Mouse (Mus musculus) midbrain, embryonic 13.5 days (tissue): ENCODE results near the gene Taok3. TPM values are rescaled to one million over a fixed set of nuclear protein-coding genes. Genes with fewer than 3 reads are reported as not detected.
A peak's percentile ranks its signal among the peaks of the same experiment; 100 is the strongest.

Source experiments
- ATAC-seq: fragments of 200-750 bp; cut with Nextera tagmentation; 2 replicates; pipeline ENCODE4 v1.8.0; 2017; ENCODE audit warnings: mild to moderate bottlenecking, moderate TSS enrichment, moderate library complexity
- H3K27ac ChIP-seq: fragments of 300-500 bp; sonication (generic); 2 replicates; pipeline ENCODE4 v1.5.1; 2015; ENCODE audit warnings: inconsistent platforms, mild to moderate bottlenecking, moderate library complexity
- H3K27me3 ChIP-seq: fragments of 300-500 bp; sonication (generic); 2 replicates; pipeline ENCODE4 v1.6.1; 2015; ENCODE audit warnings: mild to moderate bottlenecking, inconsistent platforms
- H3K36me3 ChIP-seq: fragments of 300-500 bp; sonication (generic); 2 replicates; pipeline ENCODE4 v1.6.1; 2015; ENCODE audit warnings: mild to moderate bottlenecking, inconsistent platforms
- H3K4me1 ChIP-seq: fragments of 300-500 bp; sonication (generic); replicated peaks from 2 replicates; pipeline ENCODE4 v1.6.1; 2015; ENCODE audit warnings: inconsistent platforms
- H3K4me2 ChIP-seq: fragments of 300-500 bp; sonication (generic); replicated peaks from 2 replicates; pipeline ENCODE4 v1.6.1; 2015; ENCODE audit warnings: moderate library complexity, mild to moderate bottlenecking, inconsistent platforms
- H3K4me3 ChIP-seq: fragments of 300-500 bp; sonication (generic); replicated peaks from 2 replicates; pipeline ENCODE4 v1.5.1; 2015; ENCODE audit warnings: mild to moderate bottlenecking, inconsistent platforms
- H3K9ac ChIP-seq: fragments of 300-500 bp; sonication (generic); replicated peaks from 2 replicates; pipeline ENCODE4 v1.6.1; 2015; ENCODE audit warnings: mild to moderate bottlenecking, inconsistent platforms
- H3K9me3 ChIP-seq: fragments of 300-500 bp; sonication (generic); 2 replicates; pipeline ENCODE4 v1.6.1; 2016; ENCODE audit warnings: mild to moderate bottlenecking, inconsistent platforms
- WGBS: fragments of 180-500 bp; shearing (Covaris S2); methylation state at CpG from one replicate; pipeline ENCODE4 v1.1.7; 2015; 5-methylcytosine and 5-hydroxymethylcytosine counted together
- polyA plus RNA-seq: library from polyadenylated mRNA; unstranded; fragments of >200 nt; fragmentation: Nextera tagmentation; extraction: Ambion mirVana; gene quantifications from 2 replicates; pipeline ENCODE4 v1.2.1, GENCODE M21; 2015

Gene Taok3
- polyA plus RNA-seq, 1 experiment from 2014 or later: 43.7 TPM

- 91% methylated on average over 14 of the region's 14 CpGs for WGBS
- Histone ChIP-seq H3K36me3 (no peaks in the 10 kb centered on the region), H3K9ac (no peak overlapping the region)
Measured at GRCm38 (mm10) chr5:117168351-117169100, 48.6 kb downstream of the Taok3 start.

GRCm38 (mm10) chr5:117174057-117174456 is 54.1 kb downstream of the Taok3 start:
- Histone ChIP-seq H3K4me1 (no peaks in the 10 kb centered on the region; the same call in 1 of the 2 replicates), H3K4me2 (no peak overlapping the region), H3K4me3 (no peak overlapping the region), H3K9ac (no peak overlapping the region), H3K27me3 (no peaks in the 10 kb centered on the region), H3K36me3 (no peaks in the 10 kb centered on the region), H3K27ac (no peak overlapping the region), H3K9me3 (no peaks in the 10 kb centered on the region)
- no peak for ATAC-seq
- 86% methylated on average over 7 of the region's 7 CpGs for WGBS

More at GRCm38 (mm10) chr5:117168351-117169100, 48.6 kb downstream of the Taok3 start:
- no peaks in the 10 kb centered on the region for H3K9me3 ChIP-seq
- no peak overlapping the region for H3K4me3 ChIP-seq
- no peaks in the 10 kb centered on the region for H3K4me1 ChIP-seq
- H3K27me3 ChIP-seq: no peaks in the 10 kb centered on the region
- no peak for ATAC-seq
- H3K4me2 ChIP-seq: no peak overlapping the region
- no peak overlapping the region for H3K27ac ChIP-seq

- H3K36me3 ChIP-seq: no peaks in the 10 kb centered on the region
- no peak overlapping the region for H3K4me3 ChIP-seq
- 70% methylated on average over 8 of the region's 8 CpGs for WGBS
- H3K4me2 ChIP-seq: no peak overlapping the region
- no peak for ATAC-seq
- H3K9ac ChIP-seq: no peak overlapping the region
- no peak overlapping the region for H3K27ac ChIP-seq
- H3K4me1 ChIP-seq: no peaks in the 10 kb centered on the region; the same call in 1 of the 2 replicates
- no peaks in the 10 kb centered on the region for H3K27me3 ChIP-seq
- H3K9me3 ChIP-seq: no peaks in the 10 kb centered on the region
Measured at GRCm38 (mm10) chr5:117175896-117176295, 56.0 kb downstream of the Taok3 start.

GRCm38 (mm10) chr5:117178079-117178478 is 58.1 kb downstream of the Taok3 start:
- ATAC-seq: no peak
- H3K4me3 ChIP-seq: no peak overlapping the region
- H3K36me3 ChIP-seq: no peaks in the 10 kb centered on the region
- H3K27me3 ChIP-seq: no peaks in the 10 kb centered on the region
- no peak overlapping the region for H3K4me2 ChIP-seq
- H3K9me3 ChIP-seq: no peaks in the 10 kb centered on the region
- H3K4me1 ChIP-seq: no peaks in the 10 kb centered on the region; the same call in 1 of the 2 replicates
- no peak overlapping the region for H3K9ac ChIP-seq
- WGBS: 21% methylated on average over 6 of the region's 6 CpGs
- peak overlapping the region; percentile 21; the same call in 1 of the 2 replicates for H3K27ac ChIP-seq

- 69% methylated on average over 6 of the region's 6 CpGs for WGBS
- Histone ChIP-seq H3K4me2 (no peak overlapping the region), H3K4me3 (no peak overlapping the region), H3K27me3 (no peaks in the 10 kb centered on the region), H3K9ac (no peak overlapping the region), H3K27ac (no peak overlapping the region), H3K9me3 (no peaks in the 10 kb centered on the region), H3K36me3 (no peaks in the 10 kb centered on the region), H3K4me1 (no peaks in the 10 kb centered on the region; the same call in 1 of the 2 replicates)
- no peak for ATAC-seq
Measured at GRCm38 (mm10) chr5:117178486-117178885, 58.6 kb downstream of the Taok3 start.

- Histone ChIP-seq H3K27me3 (no peaks in the 10 kb centered on the region), H3K4me3 (no peak overlapping the region), H3K9me3 (peaks cover 5% of the 10 kb centered on the region; the same call in 1 of the 2 replicates), H3K27ac (no peak overlapping the region), H3K9ac (no peak overlapping the region), H3K36me3 (peaks cover 9% of the 10 kb centered on the region; the same call in 1 of the 2 replicates), H3K4me1 (no peaks in the 10 kb centered on the region; the same call in 1 of the 2 replicates), H3K4me2 (no peak overlapping the region)
- ATAC-seq: no peak
- 92% methylated on average over 5 of the region's 5 CpGs for WGBS
Measured at GRCm38 (mm10) chr5:117181921-117182320, 62.0 kb downstream of the Taok3 start.

- Histone ChIP-seq H3K4me3 (no peak overlapping the region), H3K4me2 (no peak overlapping the region), H3K36me3 (peaks cover 9% of the 10 kb centered on the region; the same call in 1 of the 2 replicates), H3K27ac (no peak overlapping the region), H3K27me3 (no peaks in the 10 kb centered on the region), H3K4me1 (no peaks in the 10 kb centered on the region; the same call in 1 of the 2 replicates), H3K9me3 (peaks cover 5% of the 10 kb centered on the region; the same call in 1 of the 2 replicates), H3K9ac (no peak overlapping the region)
- ATAC-seq: no peak
- WGBS: 87% methylated on average over 3 of the region's 3 CpGs
Measured at GRCm38 (mm10) chr5:117182411-117182810, 62.5 kb downstream of the Taok3 start.

GRCm38 (mm10) chr5:117184832-117185231 is 64.9 kb downstream of the Taok3 start:
- H3K4me1 ChIP-seq: no peaks in the 10 kb centered on the region
- H3K9ac ChIP-seq: no peak overlapping the region
- H3K4me2 ChIP-seq: no peak overlapping the region
- H3K4me3 ChIP-seq: no peak overlapping the region
- peaks cover 9% of the 10 kb centered on the region; the same call in 1 of the 2 replicates for H3K36me3 ChIP-seq
- H3K27me3 ChIP-seq: no peaks in the 10 kb centered on the region
- H3K9me3 ChIP-seq: peaks cover 5% of the 10 kb centered on the region; the same call in 1 of the 2 replicates
- ATAC-seq: no peak
- 88% methylated on average over 6 of the region's 6 CpGs for WGBS
- no peak overlapping the region for H3K27ac ChIP-seq

GRCm38 (mm10) chr5:117185673-117186072 is 65.7 kb downstream of the Taok3 start:
- no peak overlapping the region for H3K4me2 ChIP-seq
- no peak overlapping the region for H3K4me3 ChIP-seq
- H3K36me3 ChIP-seq: peaks cover 9% of the 10 kb centered on the region; the same call in 1 of the 2 replicates
- no peak overlapping the region for H3K27ac ChIP-seq
- no peaks in the 10 kb centered on the region for H3K4me1 ChIP-seq
- peaks cover 5% of the 10 kb centered on the region; the same call in 1 of the 2 replicates for H3K9me3 ChIP-seq
- H3K27me3 ChIP-seq: no peaks in the 10 kb centered on the region
- 94% methylated on average over 7 of the region's 7 CpGs for WGBS
- no peak overlapping the region for H3K9ac ChIP-seq
- ATAC-seq: no peak

GRCm38 (mm10) chr5:117192061-117192460 is 72.1 kb downstream of the Taok3 start:
- Histone ChIP-seq H3K4me2 (no peak overlapping the region), H3K9me3 (no peaks in the 10 kb centered on the region), H3K9ac (no peak overlapping the region), H3K27ac (no peak overlapping the region), H3K36me3 (0 out of 2 replicates have a peak, but pooled peaks cover 2% of the 10 kb centered on the region), H3K4me1 (no peaks in the 10 kb centered on the region), H3K27me3 (no peaks in the 10 kb centered on the region), H3K4me3 (no peak overlapping the region)
- ATAC-seq: no peak
- WGBS: 93% methylated on average over 6 of the region's 6 CpGs

GRCm38 (mm10) chr5:117193748-117194147 is 73.8 kb downstream of the Taok3 start:
- no peak for ATAC-seq
- no peak overlapping the region for H3K4me2 ChIP-seq
- no peak overlapping the region for H3K27ac ChIP-seq
- 0 out of 2 replicates have a peak, but pooled peaks cover 4% of the 10 kb centered on the region for H3K9me3 ChIP-seq
- H3K4me1 ChIP-seq: no peaks in the 10 kb centered on the region
- H3K36me3 ChIP-seq: peaks cover 7% of the 10 kb centered on the region; the same call in 1 of the 2 replicates
- H3K4me3 ChIP-seq: no peak overlapping the region
- H3K9ac ChIP-seq: no peak overlapping the region
- no peaks in the 10 kb centered on the region for H3K27me3 ChIP-seq
- 93% methylated on average over 7 of the region's 7 CpGs for WGBS

GRCm38 (mm10) chr5:117194672-117195071 is 74.7 kb downstream of the Taok3 start:
- no peak overlapping the region for H3K9ac ChIP-seq
- H3K4me2 ChIP-seq: no peak overlapping the region
- no peak for ATAC-seq
- H3K36me3 ChIP-seq: peaks cover 10% of the 10 kb centered on the region
- no peak overlapping the region for H3K27ac ChIP-seq
- H3K4me3 ChIP-seq: no peak overlapping the region
- 95% methylated on average over 5 of the region's 5 CpGs for WGBS
- no peaks in the 10 kb centered on the region for H3K27me3 ChIP-seq
- H3K9me3 ChIP-seq: 0 out of 2 replicates have a peak, but pooled peaks cover 4% of the 10 kb centered on the region
- no peaks in the 10 kb centered on the region for H3K4me1 ChIP-seq
